Mouse (Mus musculus) heart, embryonic 15.5 days (tissue): ENCODE results near the gene Atrnl1. TPM values are rescaled to one million over a fixed set of nuclear protein-coding genes. Genes with fewer than 3 reads are reported as not detected.
"Not testable (repeated sequence)": the region's sequence is repeated elsewhere in the genome, so short reads cannot be mapped to it uniquely, and the experiment has no call there.

Experiments
- ATAC-seq: fragments of 200-750 bp; cut with Nextera tagmentation; replicated peaks from 2 replicates; pipeline ENCODE4 v1.8.0; 2017; ENCODE audit warnings: low read depth, moderate TSS enrichment; ENCODE audit not compliant: insufficient number of reproducible peaks, insufficient read depth, low FRiP score
- H3K27ac ChIP-seq: fragments of 300-500 bp; sonication (generic); 2 replicates; pipeline ENCODE4 v1.5.1; 2015; ENCODE audit warnings: mild to moderate bottlenecking, inconsistent platforms
- H3K27me3 ChIP-seq: fragments of 300-500 bp; sonication (generic); 2 replicates; pipeline ENCODE4 v1.6.1; 2015; ENCODE audit warnings: inconsistent platforms
- H3K36me3 ChIP-seq: fragments of 300-500 bp; sonication (generic); 2 replicates; pipeline ENCODE4 v1.6.1; 2015; ENCODE audit warnings: mild to moderate bottlenecking, inconsistent platforms
- H3K4me1 ChIP-seq: fragments of 300-500 bp; sonication (generic); replicated peaks from 2 replicates; pipeline ENCODE4 v1.6.1; 2015; ENCODE audit warnings: inconsistent platforms
- H3K4me2 ChIP-seq: fragments of 300-500 bp; sonication (generic); 2 replicates; pipeline ENCODE4 v1.6.1; 2015; ENCODE audit warnings: inconsistent platforms, mild to moderate bottlenecking, moderate library complexity
- H3K4me3 ChIP-seq: fragments of 300-500 bp; sonication (generic); 2 replicates; pipeline ENCODE4 v1.5.1; 2015; ENCODE audit warnings: mild to moderate bottlenecking, inconsistent platforms
- H3K9ac ChIP-seq: fragments of 300-500 bp; sonication (generic); 2 replicates; pipeline ENCODE4 v1.6.1; 2015; ENCODE audit warnings: mild to moderate bottlenecking, inconsistent platforms
- H3K9me3 ChIP-seq: fragments of 300-500 bp; sonication (generic); replicated peaks from 2 replicates; pipeline ENCODE4 v1.6.1; 2016; ENCODE audit warnings: inconsistent platforms
- WGBS: fragments of 180-500 bp; shearing (Covaris S2); methylation state at CpG from one replicate; pipeline ENCODE4 v1.1.7; 2015; ENCODE audit warnings: mixed read lengths; 5-methylcytosine and 5-hydroxymethylcytosine counted together
- polyA plus RNA-seq: library from polyadenylated mRNA; unstranded; fragments of >200 nt; fragmentation: Nextera tagmentation; extraction: Ambion mirVana; gene quantifications from 2 replicates; pipeline ENCODE4 v1.2.1, GENCODE M21; 2015

The Atrnl1 gene
- polyA plus RNA-seq, 1 experiment from 2014 or later: 2.9 TPM

- Histone ChIP-seq H3K36me3 (no peaks in the 10 kb centered on the region), H3K4me3 (no peak overlapping the region), H3K9ac (no peak overlapping the region), H3K9me3 (no peaks in the 10 kb centered on the region), H3K4me2 (no peak overlapping the region), H3K27ac (no peak overlapping the region), H3K4me1 (no peaks in the 10 kb centered on the region), H3K27me3 (no peaks in the 10 kb centered on the region)
- no peak for ATAC-seq
- 74% methylated on average over 13 of the region's 13 CpGs for WGBS
Measured at GRCm38 (mm10) chr19:57825271-57826207, 214.7 kb downstream of the Atrnl1 start.

GRCm38 (mm10) chr19:57833083-57833482 is 222.2 kb downstream of the Atrnl1 start:
- Histone ChIP-seq H3K27ac (no peak overlapping the region), H3K9me3 (no peaks in the 10 kb centered on the region), H3K4me1 (no peaks in the 10 kb centered on the region), H3K27me3 (no peaks in the 10 kb centered on the region), H3K9ac (no peak overlapping the region), H3K4me2 (no peak overlapping the region), H3K36me3 (no peaks in the 10 kb centered on the region), H3K4me3 (no peak overlapping the region)
- WGBS: 66% methylated on average over 7 of the region's 7 CpGs
- no peak for ATAC-seq

- WGBS: 79% methylated on average over 6 of the region's 6 CpGs
- Histone ChIP-seq H3K4me3 (no peak overlapping the region), H3K4me1 (no peaks in the 10 kb centered on the region), H3K4me2 (no peak overlapping the region), H3K9ac (no peak overlapping the region), H3K27ac (no peak overlapping the region), H3K36me3 (no peaks in the 10 kb centered on the region), H3K27me3 (no peaks in the 10 kb centered on the region), H3K9me3 (no peaks in the 10 kb centered on the region)
- ATAC-seq: no peak
Measured at GRCm38 (mm10) chr19:57837882-57838281, 227.0 kb downstream of the Atrnl1 start.

- no peak overlapping the region for H3K4me3 ChIP-seq
- ATAC-seq: no peak
- H3K27me3 ChIP-seq: no peaks in the 10 kb centered on the region
- H3K4me1 ChIP-seq: no peaks in the 10 kb centered on the region
- H3K9ac ChIP-seq: no peak overlapping the region
- no peaks in the 10 kb centered on the region for H3K36me3 ChIP-seq
- H3K9me3 ChIP-seq: no peaks in the 10 kb centered on the region
- no peak overlapping the region for H3K27ac ChIP-seq
- WGBS: 71% methylated on average over 9 of the region's 9 CpGs
- no peak overlapping the region for H3K4me2 ChIP-seq
Measured at GRCm38 (mm10) chr19:57838546-57838945, 227.7 kb downstream of the Atrnl1 start.

- Histone ChIP-seq H3K4me1 (no peaks in the 10 kb centered on the region), H3K4me2 (no peak overlapping the region), H3K9me3 (no peaks in the 10 kb centered on the region), H3K27ac (no peak overlapping the region), H3K4me3 (no peak overlapping the region), H3K27me3 (no peaks in the 10 kb centered on the region), H3K9ac (no peak overlapping the region), H3K36me3 (no peaks in the 10 kb centered on the region)
- no peak for ATAC-seq
- WGBS: 78% methylated on average over 7 of the region's 7 CpGs
Measured at GRCm38 (mm10) chr19:57849915-57850314, 239.1 kb downstream of the Atrnl1 start.

DNA sequence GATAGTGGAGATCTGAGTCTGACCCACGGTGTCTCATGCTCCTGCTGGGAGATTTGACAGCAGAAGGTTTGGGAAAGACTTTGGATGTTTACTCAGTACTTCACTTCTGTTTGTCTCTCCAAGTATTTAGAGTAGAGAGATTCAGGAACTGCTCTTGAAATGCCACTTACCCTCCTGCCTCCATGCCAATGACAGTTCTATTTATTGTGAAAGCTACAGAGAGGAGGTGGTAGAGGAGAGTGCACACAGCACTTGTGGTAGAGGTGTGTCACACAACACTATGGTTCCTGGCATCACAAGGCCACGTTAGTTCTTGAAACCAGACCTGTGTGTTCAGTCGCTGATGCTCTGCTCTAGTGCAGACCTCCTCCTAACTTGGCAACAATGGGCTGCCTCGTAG is 257.5 kb downstream of the Atrnl1 start:
- Histone ChIP-seq H3K4me3 (no peak overlapping the region), H3K4me1 (no peaks in the 10 kb centered on the region), H3K27me3 (no peaks in the 10 kb centered on the region), H3K9me3 (no peaks in the 10 kb centered on the region), H3K9ac (no peak overlapping the region), H3K4me2 (no peak overlapping the region), H3K36me3 (no peaks in the 10 kb centered on the region), H3K27ac (no peak overlapping the region)
- 83% methylated on average over 4 of the region's 4 CpGs for WGBS
- no peak for ATAC-seq

DNA sequence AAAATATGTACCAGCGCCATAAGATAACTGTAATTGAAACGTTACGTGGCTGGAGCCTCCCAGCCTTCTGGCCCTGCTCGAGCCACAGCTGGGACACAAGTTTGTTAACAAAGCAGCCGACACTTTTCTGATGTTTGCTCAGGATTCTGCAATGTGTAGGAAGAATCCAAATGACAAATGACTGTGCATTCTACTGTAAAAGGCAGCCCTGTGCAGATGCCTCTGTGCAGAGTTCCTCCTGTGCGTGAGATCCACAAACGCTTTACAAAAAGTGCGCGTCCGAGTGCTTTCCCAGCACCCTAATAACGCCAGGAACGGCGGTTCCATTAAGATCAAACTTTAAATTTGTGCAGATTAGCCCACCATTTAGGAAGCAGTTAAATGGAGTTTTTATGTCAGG is 260.0 kb downstream of the Atrnl1 start:
- H3K4me1 ChIP-seq: no peaks in the 10 kb centered on the region
- H3K4me3 ChIP-seq: no peak overlapping the region
- no peaks in the 10 kb centered on the region for H3K27me3 ChIP-seq
- H3K4me2 ChIP-seq: no peak overlapping the region
- no peak for ATAC-seq
- H3K9ac ChIP-seq: no peak overlapping the region
- no peak overlapping the region for H3K27ac ChIP-seq
- no peaks in the 10 kb centered on the region for H3K9me3 ChIP-seq
- no peaks in the 10 kb centered on the region for H3K36me3 ChIP-seq
- 72% methylated on average over 13 of the region's 13 CpGs for WGBS

DNA sequence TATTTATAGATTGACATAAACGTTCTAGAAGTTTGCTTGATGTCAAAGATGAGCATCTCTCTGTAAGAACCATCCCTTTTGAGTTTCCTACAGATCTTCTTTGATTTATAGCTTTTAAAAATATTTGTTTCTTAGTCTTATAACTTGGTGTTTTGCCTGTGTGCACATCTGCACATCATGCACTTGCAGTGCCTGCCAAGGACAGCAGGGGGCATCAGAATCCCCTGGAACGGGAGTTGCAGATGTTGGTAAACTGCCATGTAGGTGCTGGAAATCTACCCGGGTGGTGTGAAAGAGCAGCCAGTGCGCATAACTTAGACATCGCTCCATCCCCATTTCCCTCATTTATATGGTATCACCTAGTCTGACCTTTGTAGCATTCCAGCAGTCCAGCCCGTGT is 265.2 kb downstream of the Atrnl1 start:
- Histone ChIP-seq H3K9me3 (no peaks in the 10 kb centered on the region), H3K9ac (no peak overlapping the region), H3K4me3 (no peak overlapping the region), H3K36me3 (no peaks in the 10 kb centered on the region), H3K27ac (no peak overlapping the region), H3K4me2 (no peak overlapping the region), H3K27me3 (no peaks in the 10 kb centered on the region), H3K4me1 (no peaks in the 10 kb centered on the region)
- 88% methylated on average over 6 of the region's 6 CpGs for WGBS
- ATAC-seq: no peak

DNA sequence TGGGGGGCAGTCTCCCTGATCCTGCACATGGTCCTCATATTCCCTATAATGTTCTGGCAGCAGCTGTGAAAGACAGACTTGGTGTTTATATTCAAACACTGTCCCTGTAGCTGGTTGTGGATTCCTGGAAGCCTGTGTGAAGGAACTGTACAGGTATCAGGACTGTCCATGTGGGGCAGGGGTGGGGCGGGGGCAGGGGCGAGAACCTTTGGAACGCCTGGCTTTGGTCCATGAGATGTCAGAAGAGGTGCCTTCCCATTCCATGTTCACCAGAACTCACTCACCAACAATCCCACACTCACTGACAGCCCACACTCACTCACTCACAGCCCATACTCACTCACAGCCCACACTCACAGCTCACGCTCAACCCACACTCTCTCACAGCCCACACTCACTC is 266.5 kb downstream of the Atrnl1 start:
- H3K4me2 ChIP-seq: no peak overlapping the region
- no peaks in the 10 kb centered on the region for H3K9me3 ChIP-seq
- no peaks in the 10 kb centered on the region for H3K27me3 ChIP-seq
- H3K4me3 ChIP-seq: no peak overlapping the region
- no peak for ATAC-seq
- 93% methylated on average over 4 of the region's 4 CpGs for WGBS
- no peak overlapping the region for H3K27ac ChIP-seq
- no peak overlapping the region for H3K9ac ChIP-seq
- H3K4me1 ChIP-seq: no peaks in the 10 kb centered on the region
- no peaks in the 10 kb centered on the region for H3K36me3 ChIP-seq

DNA sequence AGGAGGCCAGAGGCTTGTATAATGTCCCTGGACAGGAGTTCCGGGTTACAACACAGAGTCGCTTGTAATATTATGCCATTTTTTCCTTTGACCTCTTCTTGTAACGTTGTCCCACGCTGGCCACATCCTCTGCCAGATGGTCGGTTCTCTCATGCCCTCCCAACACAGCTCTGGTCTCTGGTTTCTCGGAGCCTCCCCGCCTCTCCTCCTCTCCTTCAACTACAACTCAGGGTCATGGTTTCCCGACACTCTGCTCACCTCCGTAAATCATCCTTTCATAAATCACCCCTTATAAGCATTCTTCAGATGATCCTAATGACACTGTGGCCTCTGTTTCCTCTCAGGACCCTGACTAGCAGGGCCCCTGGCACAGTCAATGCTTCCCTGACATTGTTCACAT is 267.7 kb downstream of the Atrnl1 start:
- ATAC-seq: no peak
- no peaks in the 10 kb centered on the region for H3K36me3 ChIP-seq

GRCm38 (mm10) chr19:57879841-57880240 is 269.0 kb downstream of the Atrnl1 start:
- H3K9ac ChIP-seq, H3K27me3 ChIP-seq, H3K4me1 ChIP-seq, H3K36me3 ChIP-seq, ATAC-seq, H3K9me3 ChIP-seq, H3K27ac ChIP-seq, H3K4me2 ChIP-seq, H3K4me3 ChIP-seq: not testable (repeated sequence)
- 62% methylated on average over 1 of the region's 1 CpGs for WGBS

More for the DNA sequence above, 267.7 kb downstream of the Atrnl1 start:
- no peak overlapping the region for H3K4me2 ChIP-seq
- no peaks in the 10 kb centered on the region for H3K27me3 ChIP-seq
- no peak overlapping the region for H3K4me3 ChIP-seq
- H3K4me1 ChIP-seq: no peaks in the 10 kb centered on the region
- no peak overlapping the region for H3K9ac ChIP-seq
- H3K27ac ChIP-seq: no peak overlapping the region
- H3K9me3 ChIP-seq: no peaks in the 10 kb centered on the region
- 77% methylated on average over 9 of the region's 9 CpGs for WGBS

GRCm38 (mm10) chr19:57881927-57882326 is 271.1 kb downstream of the Atrnl1 start:
- H3K9ac ChIP-seq: no peak overlapping the region
- H3K4me1 ChIP-seq: no peaks in the 10 kb centered on the region
- 89% methylated on average over 7 of the region's 7 CpGs for WGBS
- no peak overlapping the region for H3K27ac ChIP-seq
- H3K9me3 ChIP-seq: no peaks in the 10 kb centered on the region
- no peak overlapping the region for H3K4me2 ChIP-seq
- no peak overlapping the region for H3K4me3 ChIP-seq
- H3K36me3 ChIP-seq: no peaks in the 10 kb centered on the region
- no peak for ATAC-seq
- no peaks in the 10 kb centered on the region for H3K27me3 ChIP-seq
